Mouse (Mus musculus): ENCODE measurements at regions not wholly inside any gene's neighbourhood (a gene's known extent, or its start where the extent isn't known, plus 50 kb on each side); places are given as distances from the start of the nearest gene placed in this dataset.
A peak's percentile ranks its signal among the peaks of the same experiment; 100 is the strongest.

DNA sequence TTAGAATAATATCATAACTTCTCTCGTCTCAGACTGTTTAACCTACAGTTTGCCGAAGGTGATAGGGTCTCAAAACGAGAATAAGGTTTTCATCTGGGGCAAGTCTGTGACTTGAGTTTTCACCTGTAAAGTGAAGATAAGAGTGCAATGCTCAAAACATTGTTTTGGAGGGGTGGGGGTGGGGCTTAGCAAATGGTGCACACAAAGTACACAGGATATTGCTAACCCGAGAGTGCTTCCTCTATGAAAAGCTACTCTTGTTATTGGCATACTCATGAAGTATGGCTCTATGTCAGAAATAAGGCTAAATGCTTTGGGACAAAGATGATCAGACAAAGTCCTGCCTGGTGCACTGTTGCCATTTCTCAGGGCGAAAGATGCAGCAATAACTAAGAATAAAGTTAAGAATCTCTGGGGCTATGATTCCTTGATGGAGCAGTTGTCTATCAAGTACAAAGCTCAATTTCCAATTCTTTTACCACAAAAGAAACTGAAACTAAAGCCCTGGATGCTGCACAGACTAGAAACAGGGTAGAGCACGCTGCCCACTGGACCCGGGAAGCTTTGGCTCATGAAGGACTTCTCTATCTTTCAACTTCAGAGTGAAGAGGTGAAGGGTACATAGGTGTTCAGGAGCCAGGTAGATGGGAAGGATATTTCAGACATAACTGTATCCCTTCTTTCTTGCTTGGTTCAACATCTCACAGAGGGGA, 350.2 kb downstream of the Foxo1 start:
- no peak for ATAC-seq (ENCODE audit: insufficient number of reproducible peaks, insufficient read depth, low FRiP score, low TSS enrichment, low read depth)
- Histone ChIP-seq H3K4me1 (replicated peaks) (peaks cover 2% of the 10 kb centered on the region; the same call in 1 of the 2 replicates), H3K27ac (no peak overlapping the region)

DNA sequence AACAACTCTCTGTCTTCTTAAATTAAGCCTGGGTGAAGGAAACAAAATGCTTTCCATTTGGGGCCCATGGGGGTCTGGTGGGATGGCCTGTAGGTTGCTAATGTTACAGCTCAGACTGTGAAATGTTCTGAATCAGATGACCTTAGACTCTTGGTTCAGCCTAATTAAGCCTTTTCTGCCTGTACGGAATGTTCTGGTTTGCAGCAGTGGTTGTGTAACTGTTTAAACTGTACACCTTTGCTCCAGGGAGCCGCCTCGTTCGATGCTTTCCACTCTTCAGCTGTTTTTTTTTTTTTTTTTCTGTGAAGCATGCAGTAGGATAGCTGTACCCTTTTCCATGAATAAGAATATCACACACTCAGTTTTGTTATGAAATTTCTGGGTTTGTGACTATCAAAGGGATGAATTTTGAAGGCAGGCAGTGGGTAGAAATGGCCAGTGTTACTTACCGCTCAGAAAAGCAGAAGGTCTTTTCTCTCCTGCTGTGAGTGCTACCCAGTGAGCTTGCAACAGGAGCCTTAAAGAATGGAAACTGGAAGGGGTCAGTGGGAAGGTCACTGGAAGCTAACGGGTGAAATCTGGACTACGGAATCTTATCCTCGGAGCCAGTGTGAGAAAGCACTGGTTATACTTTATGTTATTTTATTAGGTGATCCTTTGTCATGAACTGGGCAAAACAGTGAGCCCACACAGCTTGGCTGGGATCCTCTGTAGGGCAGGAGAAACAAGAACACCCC, 349.4 kb downstream of the Foxo1 start:
- Histone ChIP-seq H3K9me3 (no peaks in the 10 kb centered on the region), H3K27ac (no peak overlapping the region), H3K36me3 (no peaks in the 10 kb centered on the region), H3K4me1 (replicated peaks) (peaks cover 2% of the 10 kb centered on the region; the same call in 1 of the 2 replicates), H3K27me3 (no peaks in the 10 kb centered on the region), H3K4me2 (no peak overlapping the region), H3K9ac (replicated peaks) (no peak overlapping the region), H3K4me3 (replicated peaks) (no peak overlapping the region)
- WGBS, result 41% methylated on average over 8 of the region's 8 CpGs
- ATAC-seq (ENCODE audit: insufficient number of reproducible peaks, insufficient read depth, low FRiP score, low TSS enrichment, low read depth), result no peak

More for the DNA sequence above, 350.2 kb downstream of the Foxo1 start:
- Histone ChIP-seq H3K4me2 (no peak overlapping the region), H3K4me3 (replicated peaks) (no peak overlapping the region), H3K27me3 (no peaks in the 10 kb centered on the region), H3K9me3 (no peaks in the 10 kb centered on the region), H3K36me3 (no peaks in the 10 kb centered on the region), H3K9ac (replicated peaks) (no peak overlapping the region)
- whole genome bisulfite sequencing, result 85% methylated on average over 7 of the region's 7 CpGs

DNA sequence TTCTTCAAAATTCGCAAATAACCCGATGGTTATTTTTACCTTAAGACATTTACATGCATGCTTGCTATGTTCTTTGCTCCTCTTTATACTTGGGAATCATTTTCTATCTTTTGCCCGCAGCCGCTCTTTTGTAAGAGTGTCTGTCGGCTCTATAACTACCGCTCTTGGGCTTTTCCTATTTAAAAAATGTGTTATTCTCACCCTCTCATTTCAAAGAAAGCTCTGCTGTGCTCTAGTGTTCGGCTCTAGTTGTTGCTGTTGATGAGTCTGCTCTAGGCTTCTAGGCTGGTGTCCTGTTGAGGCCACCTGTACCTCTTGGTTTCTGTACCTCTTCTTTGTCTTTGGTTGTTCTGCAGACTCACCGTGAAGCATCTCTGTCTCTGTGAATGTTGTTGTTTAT, 343.7 kb downstream of the Foxo1 start:
- Histone ChIP-seq H3K4me1 (replicated peaks) (no peaks in the 10 kb centered on the region), H3K27ac (no peak overlapping the region), H3K4me3 (replicated peaks) (no peak overlapping the region), H3K36me3 (no peaks in the 10 kb centered on the region), H3K9me3 (no peaks in the 10 kb centered on the region), H3K27me3 (no peaks in the 10 kb centered on the region), H3K9ac (replicated peaks) (no peak overlapping the region), H3K4me2 (no peak overlapping the region)
- WGBS, result 92% methylated on average over 8 of the region's 8 CpGs
- ATAC-seq (ENCODE audit: insufficient number of reproducible peaks, insufficient read depth, low FRiP score, low TSS enrichment, low read depth), result no peak

DNA sequence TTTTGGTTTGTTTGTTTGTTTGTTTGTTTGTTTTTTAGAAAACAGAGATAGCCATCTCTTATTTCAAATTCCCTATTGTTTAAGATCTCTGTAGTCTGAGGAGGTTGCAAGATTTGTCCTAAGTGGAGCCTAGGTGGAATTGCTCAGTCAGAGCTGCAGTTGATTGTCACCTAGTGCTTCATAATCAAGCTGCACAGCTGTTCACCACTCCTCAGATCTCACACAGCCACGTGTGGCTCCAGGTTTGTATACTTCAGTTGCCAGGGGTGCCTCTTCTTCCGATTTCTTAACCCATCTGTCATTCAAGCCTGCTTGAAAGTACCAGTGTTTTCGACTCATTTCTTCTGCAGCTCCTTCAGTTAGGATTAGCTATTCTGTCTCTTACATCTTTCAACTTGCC, 342.3 kb downstream of the Foxo1 start:
- WGBS, result 58% methylated on average over 3 of the region's 3 CpGs
- Histone ChIP-seq H3K4me2 (no peak overlapping the region), H3K27me3 (no peaks in the 10 kb centered on the region; the same call in 1 of the 2 replicates), H3K9ac (replicated peaks) (no peak overlapping the region), H3K27ac (no peak overlapping the region), H3K4me3 (replicated peaks) (no peak overlapping the region), H3K4me1 (replicated peaks) (peaks cover 2% of the 10 kb centered on the region), H3K36me3 (no peaks in the 10 kb centered on the region), H3K9me3 (no peaks in the 10 kb centered on the region)
- ATAC-seq (ENCODE audit: insufficient number of reproducible peaks, insufficient read depth, low FRiP score, low TSS enrichment, low read depth), result no peak

GRCm38 (mm10) chr3:52608086-52608426, 339.9 kb downstream of the Foxo1 start:
- Histone ChIP-seq H3K4me2 (no peak overlapping the region), H3K9ac (replicated peaks) (no peak overlapping the region), H3K4me1 (replicated peaks) (peaks cover 17% of the 10 kb centered on the region), H3K36me3 (no peaks in the 10 kb centered on the region), H3K4me3 (replicated peaks) (no peak overlapping the region), H3K27me3 (no peaks in the 10 kb centered on the region; the same call in 1 of the 2 replicates), H3K27ac (no peak overlapping the region), H3K9me3 (no peaks in the 10 kb centered on the region)
- 83% methylated on average over 5 of the region's 5 CpGs for WGBS
- ATAC-seq (ENCODE audit: insufficient number of reproducible peaks, insufficient read depth, low FRiP score, low TSS enrichment, low read depth), result no peak

GRCm38 (mm10) chr3:52607379-52608085, 339.4 kb downstream of the Foxo1 start:
- 84% methylated on average over 12 of the region's 12 CpGs for WGBS
- ATAC-seq (ENCODE audit: insufficient number of reproducible peaks, insufficient read depth, low FRiP score, low TSS enrichment, low read depth), result no peak
- H3K9ac ChIP-seq (replicated peaks), result no peak overlapping the region
- H3K27ac ChIP-seq, result no peak overlapping the region
- peaks cover under 1% of the 10 kb centered on the region; the same call in 1 of the 2 replicates for H3K27me3 ChIP-seq
- H3K4me2 ChIP-seq, result no peak overlapping the region
- peaks cover 20% of the 10 kb centered on the region for H3K4me1 ChIP-seq (replicated peaks)
- H3K9me3 ChIP-seq, result no peaks in the 10 kb centered on the region
- no peak overlapping the region for H3K4me3 ChIP-seq (replicated peaks)
- no peaks in the 10 kb centered on the region for H3K36me3 ChIP-seq

DNA sequence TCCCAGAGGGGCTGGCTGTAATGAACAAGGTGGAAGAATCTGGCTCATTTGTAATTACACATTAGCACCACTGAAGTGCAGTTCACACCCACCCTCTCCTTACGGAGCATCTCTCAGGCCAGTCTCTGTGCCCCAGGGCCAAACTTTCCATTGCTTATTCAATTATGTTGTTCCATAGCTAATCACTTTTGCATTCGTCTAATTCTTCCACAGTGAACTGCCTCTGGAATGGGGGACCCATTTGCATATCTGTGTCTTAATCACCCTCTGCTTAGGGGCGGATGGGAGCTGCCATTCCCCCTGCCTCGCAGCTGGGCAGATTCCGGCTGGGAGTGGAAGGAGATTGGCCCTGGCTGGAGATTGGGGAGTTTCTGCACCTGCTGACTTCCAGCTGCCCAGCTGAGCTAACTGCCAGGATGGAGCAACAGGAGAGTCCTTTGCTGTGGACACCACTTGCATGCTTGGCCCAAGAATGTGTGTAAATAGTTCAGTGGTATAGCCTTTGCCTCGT, 337.2 kb downstream of the Foxo1 start:
- WGBS, result 41% methylated on average over 6 of the region's 6 CpGs
- Histone ChIP-seq H3K9ac (replicated peaks) (no peak overlapping the region), H3K27me3 (peaks cover 3% of the 10 kb centered on the region; the same call in 1 of the 2 replicates), H3K9me3 (no peaks in the 10 kb centered on the region), H3K36me3 (no peaks in the 10 kb centered on the region), H3K27ac (no peak overlapping the region), H3K4me1 (replicated peaks) (peaks cover 20% of the 10 kb centered on the region), H3K4me2 (no peak overlapping the region), H3K4me3 (replicated peaks) (no peak overlapping the region)
- no peak for ATAC-seq (ENCODE audit: insufficient number of reproducible peaks, insufficient read depth, low FRiP score, low TSS enrichment, low read depth)

GRCm38 (mm10) chr3:52603244-52603704, 335.1 kb downstream of the Foxo1 start:
- Histone ChIP-seq H3K27me3 (peaks cover 3% of the 10 kb centered on the region; the same call in 1 of the 2 replicates), H3K36me3 (no peaks in the 10 kb centered on the region), H3K9me3 (no peaks in the 10 kb centered on the region), H3K4me1 (replicated peaks) (peaks cover 20% of the 10 kb centered on the region), H3K27ac (0 out of 2 replicates have a peak overlapping the region, but pooled peaks have one; percentile 29), H3K9ac (replicated peaks) (no peak overlapping the region), H3K4me2 (no peak overlapping the region), H3K4me3 (replicated peaks) (no peak overlapping the region)
- peak; percentile 74; the same call in 1 of the 2 replicates for ATAC-seq (ENCODE audit: insufficient number of reproducible peaks, insufficient read depth, low FRiP score, low TSS enrichment, low read depth)
- 55% methylated on average over 8 of the region's 8 CpGs for WGBS

DNA sequence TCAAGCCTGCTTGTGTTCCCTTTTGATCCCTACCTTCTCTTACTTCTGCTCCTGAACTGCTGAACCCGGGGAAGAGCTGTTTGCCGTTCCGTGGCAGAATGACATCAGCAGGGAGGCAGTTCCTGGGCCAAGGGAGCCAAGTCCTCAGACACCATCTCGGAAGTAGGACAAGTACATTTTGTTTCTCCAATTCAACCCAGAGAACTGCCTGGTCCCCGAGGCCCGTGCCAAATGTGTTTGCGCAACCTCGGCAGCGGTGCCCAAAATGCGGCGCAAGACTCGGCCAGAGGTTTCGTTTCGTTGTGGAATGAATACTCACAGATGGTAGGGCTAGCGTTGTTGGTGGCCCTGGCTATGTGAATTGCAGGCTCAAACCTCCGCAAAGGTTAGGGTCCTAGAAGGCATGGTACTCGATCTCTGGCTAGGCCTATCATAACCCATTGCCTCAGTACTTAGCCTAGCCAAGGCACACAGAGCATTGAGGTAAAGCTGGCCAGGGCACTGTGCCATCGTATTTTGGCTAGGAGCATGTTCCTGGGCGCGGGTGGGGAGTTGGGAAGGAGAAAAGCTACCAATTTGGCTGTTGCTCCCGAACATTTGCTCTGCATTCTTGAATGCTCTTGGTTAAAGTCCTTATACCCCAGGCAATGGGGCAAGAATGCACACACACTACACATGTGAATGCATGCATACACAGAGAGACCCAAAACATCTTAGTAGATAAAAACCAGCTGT, 333.0 kb downstream of the Foxo1 start:
- 0 out of 2 replicates have a peak, but pooled peaks cover 3% of the 10 kb centered on the region for H3K27me3 ChIP-seq
- no peaks in the 10 kb centered on the region for H3K9me3 ChIP-seq
- WGBS, result 89% methylated on average over 21 of the region's 21 CpGs
- no peak overlapping the region for H3K4me2 ChIP-seq
- H3K9ac ChIP-seq (replicated peaks), result no peak overlapping the region
- H3K4me3 ChIP-seq (replicated peaks), result no peak overlapping the region
- peaks cover 20% of the 10 kb centered on the region for H3K4me1 ChIP-seq (replicated peaks)
- no peak overlapping the region for H3K27ac ChIP-seq
- no peak for ATAC-seq (ENCODE audit: insufficient number of reproducible peaks, insufficient read depth, low FRiP score, low TSS enrichment, low read depth)
- H3K36me3 ChIP-seq, result no peaks in the 10 kb centered on the region

- ATAC-seq (ENCODE audit: insufficient number of reproducible peaks, insufficient read depth, low FRiP score, low TSS enrichment, low read depth), result no peak
- Histone ChIP-seq H3K4me1 (replicated peaks) (peaks cover 20% of the 10 kb centered on the region), H3K36me3 (no peaks in the 10 kb centered on the region), H3K27me3 (0 out of 2 replicates have a peak, but pooled peaks cover 3% of the 10 kb centered on the region), H3K9me3 (no peaks in the 10 kb centered on the region), H3K4me3 (replicated peaks) (no peak overlapping the region), H3K4me2 (no peak overlapping the region), H3K9ac (replicated peaks) (no peak overlapping the region), H3K27ac (no peak overlapping the region)
- WGBS, result 80% methylated on average over 13 of the region's 13 CpGs
Observed at GRCm38 (mm10) chr3:52600581-52600980, 332.4 kb downstream of the Foxo1 start.
